Mouse (Mus musculus): ENCODE measurements at regions not wholly inside any gene's neighbourhood (a gene's known extent, or its start where the extent isn't known, plus 50 kb on each side); places are given as distances from the start of the nearest gene placed in this dataset.
A peak's percentile ranks its signal among the peaks of the same experiment; 100 is the strongest.

DNA sequence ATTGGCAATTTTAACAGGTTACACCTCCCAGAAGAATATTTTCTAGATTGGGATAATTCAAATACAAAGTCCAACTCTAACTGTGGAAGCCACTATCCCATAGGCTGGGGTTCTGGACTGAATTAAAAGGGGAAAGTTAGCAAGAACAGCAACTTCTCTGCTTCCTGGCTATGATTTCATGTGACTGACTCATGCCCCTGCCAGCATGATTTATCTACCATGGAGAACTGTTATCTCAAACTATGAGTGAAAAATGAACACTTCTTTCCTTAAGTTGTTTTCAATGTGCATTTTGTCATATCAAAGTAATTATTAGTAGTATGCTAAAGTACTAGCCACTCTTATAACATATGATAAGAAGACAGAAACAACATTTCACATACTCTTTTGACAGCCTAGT, 1394.7 kb upstream of the Dsel start:
- H3K4me2 ChIP-seq (ENCODE audit: low read depth, low read length) = no peak overlapping the region
- H3K36me3 ChIP-seq (ENCODE audit: insufficient read depth, low read length) = no peaks in the 10 kb centered on the region
- no peak for ATAC-seq
- H3K9me3 ChIP-seq (ENCODE audit: low read length) = no peaks in the 10 kb centered on the region
- no peak overlapping the region for H3K9ac ChIP-seq (replicated peaks; ENCODE audit: low read length)
- H3K27me3 ChIP-seq (ENCODE audit: insufficient read depth, low read length) = no peaks in the 10 kb centered on the region
- no peak overlapping the region for H3K4me3 ChIP-seq (ENCODE audit: low read length)
- TF ChIP-seq CTCF (IDR thresholded peaks at IDR 0.05; ENCODE audit: low read depth) = no peak
- no peak overlapping the region for H3K27ac ChIP-seq
- no peak for DNase-seq (ENCODE audit: low spot score)
- H3K4me1 ChIP-seq (ENCODE audit: insufficient read depth, low read length) = no peaks in the 10 kb centered on the region

DNA sequence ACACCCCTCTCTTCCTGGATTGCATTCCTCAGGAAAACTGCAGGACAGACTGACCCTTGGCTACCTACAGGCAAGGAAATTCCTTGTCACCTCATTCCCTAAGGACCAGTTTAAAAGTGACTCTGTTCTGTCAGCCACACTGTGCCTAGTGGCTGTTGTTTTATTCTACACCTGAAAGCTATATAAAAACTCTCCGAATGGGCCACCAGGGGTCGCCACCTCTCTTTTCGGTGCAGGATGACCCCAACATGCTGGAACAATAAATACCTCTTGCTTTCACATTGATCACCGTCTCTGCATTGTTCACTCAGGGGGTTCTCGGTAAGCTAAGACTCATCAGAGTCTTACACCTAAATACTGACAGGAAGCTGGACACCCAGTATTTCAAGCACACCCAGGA, 1382.6 kb upstream of the Dsel start:
- H3K36me3 ChIP-seq (ENCODE audit: insufficient read depth, low read length) = no peaks in the 10 kb centered on the region
- no peaks in the 10 kb centered on the region for H3K27me3 ChIP-seq (ENCODE audit: insufficient read depth, low read length)
- 64% methylated on average over 5 of the region's 5 CpGs for WGBS
- DNase-seq (ENCODE audit: low spot score) = no peak
- peak; percentile 37; the same call in 1 of the 2 replicates for TF ChIP-seq CTCF (IDR thresholded peaks at IDR 0.05; ENCODE audit: low read depth)
- no peak overlapping the region for H3K4me2 ChIP-seq (ENCODE audit: low read depth, low read length)
- H3K9me3 ChIP-seq (ENCODE audit: low read length) = no peaks in the 10 kb centered on the region
- H3K27ac ChIP-seq = no peak overlapping the region
- ATAC-seq = no peak
- H3K4me3 ChIP-seq (ENCODE audit: low read length) = no peak overlapping the region
- no peak overlapping the region for H3K9ac ChIP-seq (replicated peaks; ENCODE audit: low read length)
- no peaks in the 10 kb centered on the region for H3K4me1 ChIP-seq (ENCODE audit: insufficient read depth, low read length)

DNA sequence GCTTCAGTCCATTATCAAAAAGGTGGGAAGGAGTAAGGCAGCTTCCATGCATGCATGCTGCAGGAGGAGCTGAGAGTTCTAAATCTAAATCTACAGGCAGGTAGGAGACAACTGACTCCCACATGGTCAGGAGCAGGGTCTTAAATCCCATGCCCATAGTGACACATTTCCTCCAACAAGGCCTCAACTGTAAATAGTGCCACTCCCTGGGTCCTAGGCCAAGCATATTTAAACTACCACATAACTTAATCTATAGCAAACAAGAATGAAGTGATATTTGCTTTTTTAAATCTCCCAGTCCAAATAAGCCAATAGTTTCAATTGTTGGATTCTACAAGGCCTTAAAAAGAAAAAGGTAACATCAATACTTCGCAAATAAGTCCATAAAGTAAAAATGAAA, 1345.4 kb upstream of the Dsel start:
- DNase-seq (ENCODE audit: low spot score) (no peak), ATAC-seq (no peak)
- Histone ChIP-seq H3K4me3 (ENCODE audit: low read length) (no peak overlapping the region), H3K36me3 (ENCODE audit: insufficient read depth, low read length) (no peaks in the 10 kb centered on the region), H3K27me3 (ENCODE audit: insufficient read depth, low read length) (no peaks in the 10 kb centered on the region), H3K9me3 (ENCODE audit: low read length) (no peaks in the 10 kb centered on the region), H3K4me2 (ENCODE audit: low read depth, low read length) (no peak overlapping the region), H3K9ac (replicated peaks; ENCODE audit: low read length) (no peak overlapping the region), H3K27ac (no peak overlapping the region), H3K4me1 (ENCODE audit: insufficient read depth, low read length) (no peaks in the 10 kb centered on the region)
- no peak for TF ChIP-seq CTCF (IDR thresholded peaks at IDR 0.05; ENCODE audit: low read depth)
- 88% methylated on average over 1 of the region's 1 CpGs for WGBS

DNA sequence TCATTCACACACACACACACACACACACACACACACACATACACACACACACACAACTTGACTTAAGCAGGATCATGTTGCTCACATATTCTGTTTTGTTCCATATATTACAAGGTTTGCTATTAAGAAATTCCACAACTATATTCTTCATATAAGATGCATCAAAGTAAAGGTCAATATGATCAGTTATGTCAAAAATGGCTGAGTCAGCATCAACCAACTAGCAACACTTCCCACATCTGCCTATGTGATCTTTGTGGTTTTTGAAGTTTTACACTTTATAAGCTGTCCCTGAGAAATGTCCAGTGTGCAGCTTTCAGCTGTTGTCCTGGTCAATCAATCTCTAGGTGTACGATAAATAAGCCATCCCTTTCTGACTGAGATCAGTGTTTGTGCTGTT, 1339.3 kb upstream of the Dsel start:
- no peak overlapping the region for H3K9ac ChIP-seq (replicated peaks; ENCODE audit: low read length)
- H3K27me3 ChIP-seq (ENCODE audit: insufficient read depth, low read length) = no peaks in the 10 kb centered on the region
- DNase-seq (ENCODE audit: low spot score) = no peak
- WGBS = 93% methylated on average over 1 of the region's 1 CpGs
- H3K4me2 ChIP-seq (ENCODE audit: low read depth, low read length) = no peak overlapping the region
- ATAC-seq = no peak
- no peak overlapping the region for H3K4me3 ChIP-seq (ENCODE audit: low read length)
- TF ChIP-seq CTCF (IDR thresholded peaks at IDR 0.05; ENCODE audit: low read depth) = no peak
- no peak overlapping the region for H3K27ac ChIP-seq
- H3K4me1 ChIP-seq (ENCODE audit: insufficient read depth, low read length) = no peaks in the 10 kb centered on the region
- H3K36me3 ChIP-seq (ENCODE audit: insufficient read depth, low read length) = no peaks in the 10 kb centered on the region
- no peaks in the 10 kb centered on the region for H3K9me3 ChIP-seq (ENCODE audit: low read length)

DNA sequence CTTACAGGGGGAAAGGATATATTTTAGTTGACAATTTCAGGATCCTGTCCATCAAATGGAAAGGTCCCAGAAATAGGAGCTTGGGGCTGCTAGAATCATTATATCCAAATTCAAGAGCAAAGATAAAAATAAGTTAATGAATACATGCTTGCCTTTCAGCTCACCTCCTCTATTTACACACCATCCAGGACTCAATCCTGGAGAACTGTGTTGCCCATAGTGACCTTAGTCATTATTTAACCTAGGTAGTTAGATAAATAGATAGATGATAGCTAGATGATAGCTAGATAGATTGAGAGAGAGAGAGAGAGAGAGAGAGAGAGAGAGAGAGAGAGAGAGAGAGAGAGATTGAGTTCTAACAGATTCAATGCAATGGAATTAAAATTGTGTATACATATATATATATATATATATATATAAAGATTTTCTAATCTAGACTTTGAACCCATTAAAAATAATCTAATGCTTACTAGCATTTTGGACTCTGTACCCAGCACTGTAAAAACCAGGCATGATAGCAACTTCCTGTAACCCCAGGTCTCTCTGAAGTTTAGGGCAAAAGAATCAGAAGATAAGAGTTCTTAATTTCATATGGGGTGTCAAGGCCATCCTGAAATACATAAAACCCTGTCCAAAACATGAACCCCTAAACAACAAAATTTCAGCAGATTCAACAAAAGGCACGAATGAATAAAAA, 1329.5 kb upstream of the Dsel start:
- 57% methylated on average over 1 of the region's 1 CpGs for WGBS
- DNase-seq (ENCODE audit: low spot score) (no peak), ATAC-seq (no peak)
- no peak overlapping the region for H3K27ac ChIP-seq
- H3K4me1 ChIP-seq (ENCODE audit: insufficient read depth, low read length) = no peaks in the 10 kb centered on the region
- no peaks in the 10 kb centered on the region for H3K36me3 ChIP-seq (ENCODE audit: insufficient read depth, low read length)
- H3K27me3 ChIP-seq (ENCODE audit: insufficient read depth, low read length) = no peaks in the 10 kb centered on the region
- H3K9me3 ChIP-seq (ENCODE audit: low read length) = no peaks in the 10 kb centered on the region
- H3K4me2 ChIP-seq (ENCODE audit: low read depth, low read length) = no peak overlapping the region
- TF ChIP-seq CTCF (IDR thresholded peaks at IDR 0.05; ENCODE audit: low read depth) = no peak
- no peak overlapping the region for H3K4me3 ChIP-seq (ENCODE audit: low read length)
- no peak overlapping the region for H3K9ac ChIP-seq (replicated peaks; ENCODE audit: low read length)

DNA sequence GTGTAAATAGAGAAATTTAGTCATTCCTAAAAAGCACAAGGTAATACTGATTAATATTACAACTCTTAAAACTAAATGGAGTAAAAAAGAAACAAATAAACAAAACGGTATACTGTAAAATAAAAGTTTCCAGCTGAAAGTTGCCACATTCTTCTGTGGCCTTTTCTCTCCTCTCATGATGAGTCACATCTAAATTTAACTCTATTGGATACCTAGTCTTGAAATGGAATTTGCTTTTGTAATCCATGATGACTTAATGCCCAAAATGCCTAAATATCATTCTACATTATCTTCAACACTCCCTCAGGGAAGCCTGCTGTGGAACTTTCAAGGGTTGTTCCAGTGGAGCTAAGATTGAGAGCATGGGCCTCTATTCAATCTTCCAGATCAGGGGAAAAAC, 1298.5 kb upstream of the Dsel start:
- DNase-seq (ENCODE audit: low spot score) (no peak), ATAC-seq (no peak)
- no peak overlapping the region for H3K4me3 ChIP-seq (ENCODE audit: low read length)
- H3K27me3 ChIP-seq (ENCODE audit: insufficient read depth, low read length) = no peaks in the 10 kb centered on the region
- 94% methylated on average over 1 of the region's 1 CpGs for WGBS
- no peak overlapping the region for H3K27ac ChIP-seq
- H3K36me3 ChIP-seq (ENCODE audit: insufficient read depth, low read length) = no peaks in the 10 kb centered on the region
- no peak for TF ChIP-seq CTCF (IDR thresholded peaks at IDR 0.05; ENCODE audit: low read depth)
- no peak overlapping the region for H3K4me2 ChIP-seq (ENCODE audit: low read depth, low read length)
- no peaks in the 10 kb centered on the region for H3K4me1 ChIP-seq (ENCODE audit: insufficient read depth, low read length)
- no peaks in the 10 kb centered on the region for H3K9me3 ChIP-seq (ENCODE audit: low read length)
- no peak overlapping the region for H3K9ac ChIP-seq (replicated peaks; ENCODE audit: low read length)
